Mouse (Mus musculus) frontal cortex, adult 2 months (tissue): ENCODE results near the gene Csf2rb. TPM values are rescaled to one million over a fixed set of nuclear protein-coding genes. Genes with fewer than 3 reads are reported as not detected.
"Not testable (repeated sequence)": the region's sequence is repeated elsewhere in the genome, so short reads cannot be mapped to it uniquely, and the experiment has no call there.

Experiments used
- DNase-seq, 2 experiments: peaks; one replicate each; pipeline ENCODE4 v3.0.0; 2022; ENCODE audit warnings: low spot score in 1 of 2; ENCODE audit errors: extremely low spot score in 1 of 2
- polyA plus RNA-seq: library from polyadenylated mRNA; depleted of rRNA; stranded (reverse); fragments of >200 nt; gene quantifications from 2 replicates; pipeline ENCODE4 v1.2.3, GENCODE M21; 2012

Gene Csf2rb
- polyA plus RNA-seq, 1 experiment, result 1.2 TPM

- no peak for DNase-seq
Measured at GRCm38 (mm10) chr15:78326747-78327146, 1.2 kb downstream of the Csf2rb start.

GRCm38 (mm10) chr15:78327753-78328341 lies 2.3 kb downstream of the Csf2rb start:
- DNase-seq, result not testable (repeated sequence)

- DNase-seq, result no peak
Measured at GRCm38 (mm10) chr15:78328520-78329097, 3.1 kb downstream of the Csf2rb start.

GRCm38 (mm10) chr15:78329972-78330371 lies 4.4 kb downstream of the Csf2rb start:
- not testable (repeated sequence) for DNase-seq

- DNase-seq, result no peak
Measured at GRCm38 (mm10) chr15:78330706-78331105, 5.2 kb downstream of the Csf2rb start.

GRCm38 (mm10) chr15:78331523-78332340 lies 6.2 kb downstream of the Csf2rb start:
- DNase-seq, result no peak

- no peak for DNase-seq
Measured at GRCm38 (mm10) chr15:78332981-78333380, 7.4 kb downstream of the Csf2rb start.

- no peak for DNase-seq
Measured at GRCm38 (mm10) chr15:78334380-78334779, 8.8 kb downstream of the Csf2rb start.

GRCm38 (mm10) chr15:78339627-78340423 lies 14.3 kb downstream of the Csf2rb start:
- DNase-seq, result peak; percentile 25 to 79

- DNase-seq, result not testable (repeated sequence)
Measured at GRCm38 (mm10) chr15:78340919-78341318, 15.4 kb downstream of the Csf2rb start.

GRCm38 (mm10) chr15:78343683-78344082 lies 18.1 kb downstream of the Csf2rb start:
- no peak for DNase-seq

- no peak for DNase-seq
Measured at GRCm38 (mm10) chr15:78344567-78344966, 19.0 kb downstream of the Csf2rb start.

GRCm38 (mm10) chr15:78351586-78352165 lies 26.1 kb downstream of the Csf2rb start:
- no peak for DNase-seq

GRCm38 (mm10) chr15:78354958-78355357 lies 29.4 kb downstream of the Csf2rb start:
- peak in 1 of 2 experiments; percentile 83 for DNase-seq

GRCm38 (mm10) chr15:78355548-78355947 lies 30.0 kb downstream of the Csf2rb start:
- no peak for DNase-seq

- no peak for DNase-seq
Measured at GRCm38 (mm10) chr15:78365916-78366315, 40.4 kb downstream of the Csf2rb start.

- peak in 1 of 2 experiments; percentile 61 for DNase-seq
Measured at GRCm38 (mm10) chr15:78366875-78367274, 41.3 kb downstream of the Csf2rb start.

GRCm38 (mm10) chr15:78367811-78368210 lies 42.3 kb downstream of the Csf2rb start:
- peak in 1 of 2 experiments; percentile 27 for DNase-seq

- DNase-seq, result peak in 1 of 2 experiments; percentile 52
Measured at GRCm38 (mm10) chr15:78368926-78369346, 43.4 kb downstream of the Csf2rb start.

GRCm38 (mm10) chr15:78369641-78370040 lies 44.1 kb downstream of the Csf2rb start:
- DNase-seq, result peak in 1 of 2 experiments; percentile 44
